22 mouse cellular contexts compared by ENCODE assay signal in genomic region chr9:10529528-10529927, GRCm38 (mm10).
"Had no signal": no experiment of that assay in that cellular context is flagged by ENCODE, and none has a peak within 500 bp of the region (broad histone marks: within the 10 kb centered on the region; RNA-seq: fewer than 3 reads in every experiment).

No protein-coding gene starts in this region.

- H3K9ac ChIP-seq: kidney, embryonic 15.5 days; limb, embryonic 12.5 days; limb, embryonic 15.5 days; liver, embryonic 14.5 days; liver, postnatal 0 days; lung, embryonic 14.5 days; neural tube, embryonic 12.5 days; neural tube, embryonic 15.5 days; stomach, embryonic 15.5 days had no signal

- H3K9me3 ChIP-seq: kidney, embryonic 15.5 days; limb, embryonic 12.5 days; limb, embryonic 15.5 days; neural tube, embryonic 12.5 days; neural tube, embryonic 15.5 days; stomach, embryonic 15.5 days had no signal

- ATAC-seq: liver, postnatal 0 days; lung, postnatal 0 days had no signal

- H3K27ac ChIP-seq: kidney, embryonic 15.5 days; limb, embryonic 12.5 days; limb, embryonic 15.5 days; liver, embryonic 14.5 days; macrophage; neural tube, embryonic 12.5 days; neural tube, embryonic 15.5 days; stomach, embryonic 15.5 days had no signal

- H3K27me3 ChIP-seq: kidney, embryonic 15.5 days; limb, embryonic 12.5 days; limb, embryonic 15.5 days; neural tube, embryonic 12.5 days; neural tube, embryonic 15.5 days; stomach, embryonic 15.5 days had no signal

- H3K4me2 ChIP-seq: kidney, embryonic 15.5 days; limb, embryonic 12.5 days; limb, embryonic 15.5 days; liver, embryonic 11.5 days; lung, embryonic 14.5 days; neural tube, embryonic 12.5 days; neural tube, embryonic 15.5 days; stomach, embryonic 15.5 days had no signal

- H3K4me3 ChIP-seq: kidney, embryonic 15.5 days; limb, embryonic 12.5 days; limb, embryonic 15.5 days; neural tube, embryonic 12.5 days; neural tube, embryonic 15.5 days; stomach, embryonic 15.5 days had no signal

- H3K36me3 ChIP-seq: kidney, embryonic 15.5 days; limb, embryonic 12.5 days; limb, embryonic 15.5 days; neural tube, embryonic 12.5 days; neural tube, embryonic 15.5 days; stomach, embryonic 15.5 days had no signal

- DNase-seq: kidney, adult 11 months; kidney, adult 8-10 months; kidney, postnatal 10 days; kidney, postnatal 36 days; layer of hippocampus, postnatal 36 days; left cerebral cortex, postnatal 4 days; liver, postnatal 0 days; lung, embryonic 14.5 days; right cerebral cortex, adult 18-20 months; right cerebral cortex, postnatal 14 days; spleen, adult 18-20 months; thymus, postnatal 25 days had no signal

- H3K4me1 ChIP-seq: kidney, embryonic 15.5 days; limb, embryonic 12.5 days; limb, embryonic 15.5 days; neural tube, embryonic 12.5 days; stomach, embryonic 15.5 days had no signal
